Mouse (Mus musculus) heart, embryonic 13.5 days (tissue): Measurements from ENCODE around the gene Ptpdc1. TPM values are rescaled to one million over a fixed set of nuclear protein-coding genes. Genes with fewer than 3 reads are reported as not detected.

Experiments
- ATAC-seq: fragments of 200-750 bp; cut with Nextera tagmentation; 2 replicates; pipeline ENCODE4 v1.8.0; 2017; ENCODE audit warnings: moderate TSS enrichment; ENCODE audit not compliant: insufficient number of reproducible peaks, low FRiP score, low TSS enrichment; ENCODE audit errors: extremely low read depth
- H3K27ac ChIP-seq: fragments of 300-500 bp; sonication (generic); replicated peaks from 2 replicates; pipeline ENCODE4 v1.5.1; 2015; ENCODE audit warnings: moderate library complexity, mild to moderate bottlenecking, inconsistent platforms
- H3K27me3 ChIP-seq: fragments of 300-500 bp; sonication (generic); replicated peaks from 2 replicates; pipeline ENCODE4 v1.6.1; 2015; ENCODE audit warnings: mild to moderate bottlenecking, inconsistent platforms
- H3K36me3 ChIP-seq: fragments of 300-500 bp; sonication (generic); 2 replicates; pipeline ENCODE4 v1.6.1; 2015; ENCODE audit warnings: mild to moderate bottlenecking, inconsistent platforms
- H3K4me1 ChIP-seq: fragments of 300-500 bp; sonication (generic); 2 replicates; pipeline ENCODE4 v1.6.1; 2015; ENCODE audit warnings: inconsistent platforms
- H3K4me2 ChIP-seq: fragments of 300-500 bp; sonication (generic); 2 replicates; pipeline ENCODE4 v1.6.1; 2015; ENCODE audit warnings: inconsistent platforms, mild to moderate bottlenecking, moderate library complexity
- H3K4me3 ChIP-seq: fragments of 300-500 bp; sonication (generic); 2 replicates; pipeline ENCODE4 v1.5.1; 2015; ENCODE audit warnings: moderate library complexity, mild to moderate bottlenecking, inconsistent platforms
- H3K9ac ChIP-seq: fragments of 300-500 bp; sonication (generic); 2 replicates; pipeline ENCODE4 v1.6.1; 2015; ENCODE audit warnings: inconsistent platforms, mild to moderate bottlenecking, moderate library complexity
- H3K9me3 ChIP-seq: fragments of 300-500 bp; sonication (generic); 2 replicates; pipeline ENCODE4 v1.6.1; 2016; ENCODE audit warnings: inconsistent platforms
- WGBS: fragments of 180-500 bp; shearing (Covaris S2); methylation state at CpG from one replicate; pipeline ENCODE4 v1.1.7; 2015; ENCODE audit warnings: mixed read lengths; 5-methylcytosine and 5-hydroxymethylcytosine counted together
- polyA plus RNA-seq: library from polyadenylated mRNA; unstranded; fragments of >200 nt; fragmentation: Nextera tagmentation; extraction: Ambion mirVana; gene quantifications from 2 replicates; pipeline ENCODE4 v1.2.1, GENCODE M21; 2015

The Ptpdc1 gene
- polyA plus RNA-seq, 1 experiment from 2014 or later = 6.6 TPM

DNA sequence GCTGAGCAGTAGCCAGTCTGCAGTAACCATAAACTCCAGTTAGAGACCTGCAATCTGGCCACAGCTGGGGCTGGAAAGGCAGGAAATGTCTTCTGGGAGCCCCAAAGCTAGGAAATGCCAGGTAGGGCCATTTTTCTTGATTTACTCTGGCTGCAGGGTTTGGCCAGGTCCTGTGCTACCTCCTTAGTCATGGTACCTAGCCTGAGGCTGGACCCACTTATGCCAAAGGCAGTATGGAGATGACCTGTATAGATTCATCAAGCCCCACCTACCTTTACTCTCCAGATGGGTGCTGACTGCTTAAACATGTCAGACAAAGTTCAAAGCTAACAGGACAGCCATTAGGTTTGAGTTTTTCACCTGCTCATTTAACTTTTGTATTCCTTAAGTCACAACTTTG lies 7.7 kb downstream of the Ptpdc1 start:
- Histone ChIP-seq H3K4me2 (no peak overlapping the region), H3K4me3 (no peak overlapping the region), H3K4me1 (no peaks in the 10 kb centered on the region), H3K9me3 (peaks cover 19% of the 10 kb centered on the region), H3K36me3 (peaks cover 4% of the 10 kb centered on the region), H3K9ac (no peak overlapping the region), H3K27me3 (no peaks in the 10 kb centered on the region), H3K27ac (no peak overlapping the region)
- no peak for ATAC-seq

DNA sequence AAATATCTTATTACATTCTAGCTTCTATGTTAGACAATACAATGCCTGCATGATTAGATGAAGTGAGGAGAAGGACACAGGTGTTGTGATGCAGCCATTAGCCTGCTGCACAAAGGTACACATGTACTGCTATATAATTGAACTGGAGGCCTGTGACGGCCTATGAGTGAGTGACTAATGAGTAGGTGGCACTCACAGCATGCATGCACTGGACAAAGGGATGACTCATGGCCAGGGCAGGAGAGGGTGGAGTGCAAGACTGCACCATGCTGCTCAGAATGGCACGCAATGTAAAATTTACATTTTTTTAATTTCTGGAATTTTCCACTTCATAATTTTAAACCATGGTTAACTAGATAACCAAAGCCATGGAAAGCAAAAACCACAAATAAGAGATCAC lies 10.9 kb downstream of the Ptpdc1 start:
- peaks cover 19% of the 10 kb centered on the region for H3K9me3 ChIP-seq
- H3K4me2 ChIP-seq = no peak overlapping the region
- H3K27me3 ChIP-seq = no peaks in the 10 kb centered on the region
- no peak overlapping the region for H3K9ac ChIP-seq
- ATAC-seq = no peak
- WGBS = 85% methylated on average over 2 of the region's 2 CpGs
- H3K27ac ChIP-seq = no peak overlapping the region
- H3K36me3 ChIP-seq = peaks cover 4% of the 10 kb centered on the region
- H3K4me3 ChIP-seq = no peak overlapping the region
- H3K4me1 ChIP-seq = no peaks in the 10 kb centered on the region

DNA sequence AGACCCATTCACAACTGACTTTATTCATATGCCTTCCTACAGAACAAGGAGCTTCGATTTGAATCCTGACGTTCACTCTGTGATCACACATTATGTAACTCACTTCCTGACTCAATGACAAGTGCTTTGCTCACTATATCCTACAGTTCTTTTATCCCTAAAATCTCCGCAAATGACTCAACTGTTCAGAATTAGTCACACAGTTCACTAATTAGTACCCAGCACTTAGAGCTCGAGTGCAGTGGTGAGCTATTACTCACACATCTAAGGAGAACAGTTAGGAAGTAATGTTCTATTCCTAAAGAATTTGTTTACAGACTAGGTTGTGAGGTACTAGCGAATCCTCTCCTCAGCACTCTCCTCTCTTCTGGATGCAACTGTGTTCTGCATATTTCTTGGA lies 16.4 kb downstream of the Ptpdc1 start:
- Histone ChIP-seq H3K4me2 (no peak overlapping the region), H3K36me3 (peaks cover 9% of the 10 kb centered on the region), H3K27ac (no peak overlapping the region), H3K4me1 (peaks cover 15% of the 10 kb centered on the region), H3K27me3 (no peaks in the 10 kb centered on the region), H3K9me3 (no peaks in the 10 kb centered on the region), H3K4me3 (no peak overlapping the region), H3K9ac (no peak overlapping the region)
- no peak for ATAC-seq
- WGBS = 69% methylated on average over 5 of the region's 5 CpGs

DNA sequence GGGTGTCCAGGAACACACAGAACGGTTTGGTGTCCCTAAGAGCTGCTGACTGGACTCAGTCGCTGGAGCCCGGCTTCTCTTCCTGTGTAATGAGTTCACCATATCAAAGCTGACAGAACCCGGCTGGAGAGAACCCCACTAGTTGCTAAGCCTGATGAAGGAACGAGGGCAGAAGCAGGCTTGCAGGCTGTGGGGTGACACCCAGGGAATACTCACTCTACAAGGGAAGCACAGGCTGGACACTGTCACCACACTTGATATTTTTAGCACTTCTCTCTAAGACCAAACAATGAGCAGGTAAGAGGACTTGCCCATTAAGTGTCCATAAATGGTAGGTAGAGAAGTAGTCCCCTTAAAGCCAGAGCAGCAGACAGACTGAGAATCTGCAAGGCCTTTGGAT lies 20.9 kb downstream of the Ptpdc1 start:
- H3K4me3 ChIP-seq = no peak overlapping the region
- no peak overlapping the region for H3K9ac ChIP-seq
- WGBS = 43% methylated on average over 5 of the region's 5 CpGs
- H3K36me3 ChIP-seq = peaks cover 9% of the 10 kb centered on the region
- H3K27ac ChIP-seq = peak overlapping the region; percentile 63
- peaks cover 27% of the 10 kb centered on the region for H3K4me1 ChIP-seq
- no peaks in the 10 kb centered on the region for H3K27me3 ChIP-seq
- ATAC-seq = no peak
- no peaks in the 10 kb centered on the region for H3K9me3 ChIP-seq
- no peak overlapping the region for H3K4me2 ChIP-seq

DNA sequence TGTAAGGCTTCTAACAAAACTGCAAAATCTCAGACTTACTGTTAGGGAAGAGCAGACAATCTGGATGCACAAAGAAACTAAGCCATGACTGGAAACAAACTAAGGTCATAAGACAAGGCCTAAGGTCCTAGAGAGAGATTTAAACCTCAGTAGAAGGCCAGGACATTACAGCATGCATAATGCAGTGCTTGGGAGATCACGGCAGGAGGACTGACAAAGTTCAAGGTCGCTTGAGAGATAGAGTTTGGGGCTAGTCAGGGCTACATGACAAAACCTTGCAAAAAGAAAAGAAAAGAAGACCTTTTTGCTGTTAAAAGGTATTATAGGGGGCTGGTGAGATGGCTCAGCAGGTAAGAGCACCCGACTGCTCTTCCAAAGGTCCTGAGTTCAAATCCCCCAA lies 22.2 kb downstream of the Ptpdc1 start:
- Histone ChIP-seq H3K27me3 (no peaks in the 10 kb centered on the region), H3K36me3 (peaks cover 9% of the 10 kb centered on the region), H3K4me1 (peaks cover 26% of the 10 kb centered on the region), H3K4me3 (no peak overlapping the region), H3K27ac (peak overlapping the region; percentile 43; the same call in 1 of the 2 replicates), H3K4me2 (no peak overlapping the region), H3K9me3 (no peaks in the 10 kb centered on the region), H3K9ac (no peak overlapping the region)
- no peak for ATAC-seq
- 71% methylated on average over 3 of the region's 3 CpGs for WGBS

DNA sequence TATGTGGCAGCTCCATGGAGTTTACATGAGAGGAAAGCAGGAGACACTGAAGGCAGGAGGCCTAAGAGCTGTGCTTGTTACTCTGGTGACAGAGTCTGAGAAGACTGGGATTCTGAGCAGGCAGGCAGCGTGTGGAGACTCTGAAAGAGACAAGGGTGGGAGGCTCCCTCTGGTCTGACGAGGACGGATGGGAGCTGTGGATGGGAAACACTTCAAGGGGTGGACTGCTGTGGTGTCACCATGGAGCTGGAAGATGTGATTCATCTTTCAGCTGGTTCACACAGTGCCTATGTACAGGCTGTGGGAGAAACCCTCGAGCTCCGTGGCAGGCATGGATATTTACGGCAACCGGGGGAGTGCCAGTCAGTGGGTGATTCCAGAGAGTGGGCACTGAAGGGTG lies 30.9 kb downstream of the Ptpdc1 start:
- Histone ChIP-seq H3K36me3 (peaks cover 11% of the 10 kb centered on the region), H3K27ac (no peak overlapping the region), H3K4me2 (no peak overlapping the region), H3K9ac (no peak overlapping the region), H3K9me3 (no peaks in the 10 kb centered on the region), H3K4me1 (0 out of 2 replicates have a peak, but pooled peaks cover 2% of the 10 kb centered on the region), H3K27me3 (no peaks in the 10 kb centered on the region), H3K4me3 (no peak overlapping the region)
- WGBS = 57% methylated on average over 7 of the region's 7 CpGs
- no peak for ATAC-seq

DNA sequence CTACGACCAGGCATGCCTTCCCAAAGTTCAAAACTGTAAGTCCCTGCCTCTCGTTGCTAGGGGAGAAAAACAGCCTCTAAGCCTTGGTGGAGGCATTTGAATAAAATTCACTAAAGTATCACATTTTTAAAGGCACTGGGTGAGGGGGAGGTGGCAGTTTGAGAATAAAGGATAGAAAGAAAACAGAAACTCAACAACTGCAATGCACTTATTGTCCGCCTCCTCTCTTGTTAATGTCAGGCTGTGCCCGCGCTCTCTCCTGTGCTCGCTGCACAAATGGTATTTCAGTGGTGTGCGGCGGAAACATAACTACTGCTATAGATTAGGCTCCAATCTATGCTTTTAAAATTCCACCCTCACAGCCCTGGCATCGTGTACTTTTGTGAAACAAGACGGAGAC lies 31.4 kb downstream of the Ptpdc1 start:
- Histone ChIP-seq H3K27ac (no peak overlapping the region), H3K36me3 (peaks cover 11% of the 10 kb centered on the region), H3K4me1 (0 out of 2 replicates have a peak, but pooled peaks cover 2% of the 10 kb centered on the region), H3K9me3 (no peaks in the 10 kb centered on the region), H3K9ac (no peak overlapping the region), H3K4me3 (no peak overlapping the region), H3K4me2 (no peak overlapping the region), H3K27me3 (no peaks in the 10 kb centered on the region)
- 79% methylated on average over 10 of the region's 10 CpGs for WGBS
- ATAC-seq = no peak

DNA sequence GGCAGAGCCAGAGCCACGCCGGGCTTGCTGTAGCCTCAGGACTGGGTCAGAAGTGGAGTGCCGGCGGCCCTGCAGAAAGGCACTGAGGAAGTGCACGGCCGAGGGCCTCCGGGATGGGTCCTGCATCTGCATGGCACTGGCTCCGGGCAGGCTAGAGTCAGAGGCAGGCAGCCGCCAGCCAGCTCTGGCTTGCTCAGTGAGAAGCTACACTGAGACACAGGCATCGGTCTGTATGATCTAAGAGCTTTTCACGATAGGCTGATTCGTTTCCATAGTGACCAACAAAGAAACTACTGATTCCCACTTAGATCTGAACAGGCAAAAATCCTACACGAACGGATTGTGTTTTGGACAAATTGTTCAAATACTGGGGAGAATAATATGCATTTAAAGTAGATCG lies 32.3 kb downstream of the Ptpdc1 start:
- H3K9ac ChIP-seq = no peak overlapping the region
- peaks cover 11% of the 10 kb centered on the region for H3K36me3 ChIP-seq
- H3K4me2 ChIP-seq = no peak overlapping the region
- WGBS = 53% methylated on average over 15 of the region's 15 CpGs
- no peak for ATAC-seq
- H3K9me3 ChIP-seq = no peaks in the 10 kb centered on the region
- H3K4me3 ChIP-seq = no peak overlapping the region
- no peaks in the 10 kb centered on the region for H3K27me3 ChIP-seq
- no peak overlapping the region for H3K27ac ChIP-seq
- 0 out of 2 replicates have a peak, but pooled peaks cover 2% of the 10 kb centered on the region for H3K4me1 ChIP-seq

DNA sequence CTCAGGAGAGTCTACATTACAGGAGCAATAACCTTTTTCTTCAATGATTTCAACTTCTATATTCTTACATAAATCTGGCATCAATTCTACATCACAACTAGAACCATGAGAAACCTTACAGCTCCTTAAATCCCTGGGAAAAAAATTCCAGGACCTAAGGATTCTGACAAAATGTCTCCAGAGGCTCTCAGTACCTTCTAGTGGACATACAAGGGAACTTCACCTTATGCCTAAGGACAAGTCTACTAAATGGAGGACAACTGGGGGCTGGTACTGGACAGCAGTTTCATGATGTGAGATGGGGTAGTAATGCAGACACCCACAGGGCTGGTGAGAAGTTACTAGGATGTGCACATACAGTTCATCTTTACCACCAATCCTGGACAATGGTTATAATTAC lies 34.7 kb downstream of the Ptpdc1 start:
- Histone ChIP-seq H3K4me1 (0 out of 2 replicates have a peak, but pooled peaks cover 2% of the 10 kb centered on the region), H3K36me3 (peaks cover 19% of the 10 kb centered on the region), H3K4me2 (no peak overlapping the region), H3K27me3 (no peaks in the 10 kb centered on the region), H3K4me3 (no peak overlapping the region), H3K27ac (no peak overlapping the region), H3K9me3 (no peaks in the 10 kb centered on the region), H3K9ac (no peak overlapping the region)
- no peak for ATAC-seq

DNA sequence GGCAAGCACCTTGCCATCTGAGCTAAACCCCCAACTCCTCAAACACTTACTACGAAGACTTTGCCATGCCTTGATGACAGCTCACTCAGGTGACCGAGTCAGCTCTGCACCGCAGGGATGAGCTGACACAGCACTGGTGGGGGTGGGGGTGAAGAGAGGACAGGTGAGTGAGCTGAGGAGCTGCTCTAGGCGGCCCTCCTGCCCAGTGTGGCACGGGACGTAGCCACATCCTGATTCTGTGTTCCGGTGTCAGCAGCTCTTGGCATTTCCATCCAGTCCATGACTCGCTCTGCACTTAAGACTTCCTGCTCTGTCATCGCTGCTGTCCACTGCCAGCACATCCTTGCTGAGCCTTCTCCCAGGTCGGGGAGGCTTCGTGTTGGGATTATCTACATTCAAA lies 38.1 kb downstream of the Ptpdc1 start:
- Histone ChIP-seq H3K9me3 (no peaks in the 10 kb centered on the region), H3K36me3 (peaks cover 26% of the 10 kb centered on the region), H3K27ac (no peak overlapping the region), H3K4me2 (no peak overlapping the region), H3K4me3 (no peak overlapping the region), H3K4me1 (0 out of 2 replicates have a peak, but pooled peaks cover 3% of the 10 kb centered on the region), H3K9ac (no peak overlapping the region), H3K27me3 (no peaks in the 10 kb centered on the region)
- whole genome bisulfite sequencing = 62% methylated on average over 11 of the region's 11 CpGs
- ATAC-seq = no peak

DNA sequence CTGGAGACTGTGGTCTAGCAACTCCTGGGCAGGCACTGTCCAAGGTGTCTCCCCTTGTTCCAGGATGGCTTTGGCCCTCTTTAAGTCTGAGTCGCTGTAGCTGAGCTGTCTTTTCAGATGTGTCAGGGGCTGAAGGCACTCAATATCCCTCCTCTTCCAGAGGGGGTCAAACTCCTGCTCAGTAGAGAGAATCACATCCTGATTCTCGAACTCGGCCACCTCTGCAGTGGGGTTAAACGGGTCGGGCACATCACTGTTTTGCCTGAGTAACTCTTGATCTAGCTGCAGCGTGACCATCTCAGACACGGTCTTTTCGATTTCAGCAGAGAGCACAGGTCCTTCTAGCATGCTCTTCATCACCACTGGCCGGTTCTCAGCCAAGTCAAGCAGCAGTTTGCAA lies 39.0 kb downstream of the Ptpdc1 start:
- H3K9me3 ChIP-seq = no peaks in the 10 kb centered on the region
- H3K4me1 ChIP-seq = 0 out of 2 replicates have a peak, but pooled peaks cover 3% of the 10 kb centered on the region
- no peak overlapping the region for H3K4me3 ChIP-seq
- H3K36me3 ChIP-seq = peaks cover 28% of the 10 kb centered on the region
- H3K27me3 ChIP-seq = no peaks in the 10 kb centered on the region
- H3K4me2 ChIP-seq = no peak overlapping the region
- WGBS = 83% methylated on average over 9 of the region's 9 CpGs
- no peak overlapping the region for H3K27ac ChIP-seq
- ATAC-seq = no peak
- H3K9ac ChIP-seq = no peak overlapping the region

DNA sequence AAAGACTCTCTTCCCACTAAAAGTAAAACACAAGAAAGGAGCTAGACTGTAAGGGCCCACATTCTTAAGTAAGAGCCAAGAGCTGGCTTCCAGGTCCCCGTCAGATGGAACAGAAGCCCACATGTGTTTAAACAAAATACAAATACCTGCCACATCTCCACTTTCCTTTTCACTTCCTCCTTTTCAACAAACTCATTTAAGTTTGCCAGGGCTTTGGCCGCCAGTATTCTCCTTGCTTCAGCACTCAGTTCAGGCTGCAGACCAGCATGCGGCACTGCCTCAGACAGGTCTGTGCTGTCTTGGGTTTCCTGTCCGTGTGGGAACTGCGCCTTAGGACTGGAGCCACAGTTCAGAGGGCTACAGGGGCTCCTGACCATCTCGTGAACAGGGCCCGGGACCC lies 39.7 kb downstream of the Ptpdc1 start:
- H3K27me3 ChIP-seq = no peaks in the 10 kb centered on the region
- H3K4me1 ChIP-seq = 0 out of 2 replicates have a peak, but pooled peaks cover 3% of the 10 kb centered on the region
- no peak overlapping the region for H3K9ac ChIP-seq
- WGBS = 78% methylated on average over 7 of the region's 7 CpGs
- no peak overlapping the region for H3K4me3 ChIP-seq
- peaks cover 28% of the 10 kb centered on the region for H3K36me3 ChIP-seq
- no peak overlapping the region for H3K4me2 ChIP-seq
- ATAC-seq = no peak
- no peak overlapping the region for H3K27ac ChIP-seq
- H3K9me3 ChIP-seq = no peaks in the 10 kb centered on the region
